Mouse (Mus musculus): Measurements from ENCODE around the gene Ripply1. TPM values are rescaled to one million over a fixed set of nuclear protein-coding genes. Genes with fewer than 3 reads are reported as not detected.

The Ripply1 gene
- total RNA-seq (2014; rRNA removed) (not detected in 2 replicates), polyA plus RNA-seq (2015; fragmentation: Nextera tagmentation; extraction: Ambion mirVana) (not detected in 2 replicates)

DNA sequence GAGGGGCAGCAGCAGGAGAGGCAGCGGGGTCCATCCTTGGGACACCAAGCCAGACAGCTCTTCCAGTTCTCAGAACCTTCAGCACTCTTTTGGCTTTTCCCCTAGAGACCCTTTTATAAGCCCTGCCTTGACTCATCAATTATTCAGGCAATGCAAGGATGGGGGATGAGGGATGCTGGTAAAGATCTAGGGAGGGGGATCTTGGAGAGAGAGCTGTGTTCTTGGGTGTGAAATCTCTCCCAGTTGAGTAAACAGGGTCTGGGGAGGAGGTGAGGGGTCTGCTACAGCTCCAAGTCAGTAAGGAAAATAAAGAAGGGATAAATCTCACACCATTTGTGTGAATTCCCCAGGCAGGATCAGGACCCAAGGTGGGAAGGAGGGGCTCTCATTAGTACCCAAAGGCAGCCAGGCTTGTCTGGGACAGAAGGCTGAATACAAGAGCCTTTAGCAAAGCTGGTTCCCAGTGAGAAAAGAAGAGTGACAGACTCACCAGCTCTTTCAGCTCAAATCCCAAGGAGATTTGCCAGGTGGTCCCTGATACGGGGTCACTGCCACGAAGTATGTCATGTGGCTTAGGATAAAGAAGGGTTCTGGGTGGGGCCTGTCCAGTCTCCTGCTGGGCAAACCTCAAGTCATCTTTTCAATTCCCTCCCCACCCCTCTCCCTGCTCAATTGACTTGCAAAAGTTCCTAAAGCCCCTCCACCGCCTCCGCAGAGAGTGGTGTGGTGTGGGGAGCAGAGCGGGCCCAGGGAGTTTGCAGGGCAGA, at the start of gene Ripply1:
Gene Ripply1 (minus strand): TSS at position 76 of the 767 bp plus-strand sequence.
- WGBS, result 23% methylated on average over 6 of the region's 6 CpGs
- peak; percentile 1 for DNase-seq (ENCODE audit: low spot score)

DNA sequence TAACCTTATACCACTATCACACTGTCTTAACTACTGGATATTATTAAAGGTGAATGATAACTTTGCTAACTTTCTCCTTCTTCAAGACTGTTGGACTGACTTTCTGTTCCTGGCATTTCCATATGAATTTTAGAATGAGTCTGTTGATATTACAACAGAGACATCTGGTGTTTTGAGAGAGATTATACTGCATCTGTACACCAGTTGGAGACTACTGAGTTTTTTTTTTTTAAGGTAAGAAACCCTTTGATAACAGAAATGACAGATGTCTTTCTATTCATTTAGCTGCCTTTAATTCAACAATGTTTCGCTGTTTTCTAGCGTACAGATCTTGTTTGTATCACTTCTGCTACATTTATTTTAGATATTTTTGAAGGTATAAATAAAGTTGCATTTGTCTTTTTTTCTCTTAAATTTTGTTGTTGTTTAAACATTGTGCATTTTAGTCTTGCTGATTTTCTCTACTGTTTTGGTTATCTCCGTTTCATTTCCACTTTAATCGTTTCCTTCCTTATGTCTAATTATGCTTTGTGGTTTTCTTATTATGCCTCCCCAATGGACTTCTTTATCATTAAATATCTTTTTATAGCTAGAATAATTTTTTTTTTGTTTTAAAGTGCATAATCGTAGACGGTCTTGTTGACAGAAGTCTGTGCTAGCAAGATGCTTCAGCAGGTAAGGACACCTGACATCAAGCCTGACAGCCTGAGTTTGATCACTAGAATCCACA, 46.4 kb upstream of the Ripply1 start:
- no peaks in the 10 kb centered on the region for H3K36me3 ChIP-seq (ENCODE audit: insufficient read depth, low read length)
- DNase-seq (ENCODE audit: low spot score) (no peak), ATAC-seq (ENCODE audit: low FRiP score) (no peak)
- 89% methylated on average over 6 of the region's 6 CpGs for WGBS
- no peaks in the 10 kb centered on the region for H3K4me1 ChIP-seq (ENCODE audit: insufficient read depth, low read length)
- no peak overlapping the region for H3K4me2 ChIP-seq (ENCODE audit: low read depth, low read length, poor library complexity, severe bottlenecking)
- no peaks in the 10 kb centered on the region for H3K9me3 ChIP-seq (ENCODE audit: low read length)
- no peak overlapping the region for H3K4me3 ChIP-seq (ENCODE audit: low read depth, low read length)
- H3K27ac ChIP-seq (ENCODE audit: low read depth, low read length), result no peak overlapping the region
- peaks cover 3% of the 10 kb centered on the region; the same call in 1 of the 2 replicates for H3K27me3 ChIP-seq (ENCODE audit: insufficient read depth, low read length)
- no peak overlapping the region for H3K9ac ChIP-seq (replicated peaks; ENCODE audit: low read length, poor library complexity, severe bottlenecking)
- TF ChIP-seq CTCF (IDR thresholded peaks at IDR 0.05), result peak; percentile 14; the same call in 1 of the 2 replicates

More for the DNA sequence above, at the start of gene Ripply1:
- no peak within 1 kb of the TSS for H3K4me3 ChIP-seq (ENCODE audit: low read depth, low read length)
- H3K4me2 ChIP-seq (ENCODE audit: low read depth, low read length, poor library complexity, severe bottlenecking), result no peak within 1 kb of the TSS
- no peaks in the 10 kb centered on the region for H3K4me1 ChIP-seq (ENCODE audit: insufficient read depth, low read length)
- TF ChIP-seq CTCF (IDR thresholded peaks at IDR 0.05), result no peak
- no peak within 1 kb of the TSS for H3K27ac ChIP-seq (ENCODE audit: low read depth, low read length)
- no peak within 1 kb of the TSS for H3K9ac ChIP-seq (replicated peaks; ENCODE audit: low read length, poor library complexity, severe bottlenecking)
- peaks cover 15% of the 10 kb centered on the region; the same call in 1 of the 2 replicates for H3K27me3 ChIP-seq (ENCODE audit: insufficient read depth, low read length)
- ATAC-seq (ENCODE audit: low FRiP score), result no peak
- no peaks in the 10 kb centered on the region for H3K9me3 ChIP-seq (ENCODE audit: low read length)
- no peaks in the 10 kb centered on the region for H3K36me3 ChIP-seq (ENCODE audit: insufficient read depth, low read length)

DNA sequence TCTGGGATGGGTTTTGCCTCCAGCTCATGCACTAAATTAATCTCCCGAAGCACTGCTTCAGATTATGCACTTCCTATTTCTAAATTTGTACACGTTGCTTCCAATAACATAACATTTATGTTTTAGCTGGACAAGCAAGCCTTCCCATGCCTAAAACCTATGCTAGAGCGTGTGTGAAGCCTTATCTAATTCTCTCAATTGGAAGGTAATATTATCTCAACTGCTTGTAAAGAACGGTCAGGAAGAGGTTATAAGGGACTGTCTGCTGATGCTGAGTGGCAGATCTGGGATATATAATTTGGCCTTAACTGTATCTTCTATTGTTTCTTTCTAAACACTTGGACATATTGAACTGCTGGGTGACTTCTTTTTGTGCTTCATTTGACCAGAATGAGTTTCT, 44.8 kb upstream of the Ripply1 start:
- H3K9ac ChIP-seq (replicated peaks; ENCODE audit: low read length, poor library complexity, severe bottlenecking), result no peak overlapping the region
- no peak for ATAC-seq (ENCODE audit: low FRiP score)
- no peak overlapping the region for H3K4me2 ChIP-seq (ENCODE audit: low read depth, low read length, poor library complexity, severe bottlenecking)
- 0 out of 2 replicates have a peak, but pooled peaks cover 4% of the 10 kb centered on the region for H3K36me3 ChIP-seq (ENCODE audit: insufficient read depth, low read length)
- 86% methylated on average over 4 of the region's 4 CpGs for WGBS
- peaks cover 3% of the 10 kb centered on the region; the same call in 1 of the 2 replicates for H3K27me3 ChIP-seq (ENCODE audit: insufficient read depth, low read length)
- H3K27ac ChIP-seq (ENCODE audit: low read depth, low read length), result no peak overlapping the region
- no peak for DNase-seq (ENCODE audit: low spot score)
- H3K9me3 ChIP-seq (ENCODE audit: low read length), result no peaks in the 10 kb centered on the region
- no peaks in the 10 kb centered on the region for H3K4me1 ChIP-seq (ENCODE audit: insufficient read depth, low read length)
- no peak for TF ChIP-seq CTCF (IDR thresholded peaks at IDR 0.05)
- no peak overlapping the region for H3K4me3 ChIP-seq (ENCODE audit: low read depth, low read length)

DNA sequence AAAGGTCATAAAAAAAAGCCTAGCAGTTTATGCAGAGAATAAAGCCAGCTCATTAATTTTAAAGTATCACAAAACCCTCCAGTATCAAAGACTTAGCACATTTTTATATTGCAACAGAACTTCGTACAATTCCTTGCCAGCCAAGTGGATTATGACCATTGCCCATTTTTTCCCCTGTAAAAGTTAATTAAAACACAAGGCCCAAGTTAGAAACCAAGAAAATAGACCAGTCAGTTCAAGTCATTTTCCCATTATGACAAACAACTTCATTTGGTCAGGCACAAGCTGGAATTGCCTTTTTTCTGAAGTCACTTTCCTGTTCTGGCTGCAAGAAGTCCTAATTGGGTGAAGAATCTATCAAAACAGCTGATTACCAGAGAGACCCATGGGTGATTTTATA, 43.2 kb upstream of the Ripply1 start:
- TF ChIP-seq CTCF (IDR thresholded peaks at IDR 0.05), result no peak

DNA sequence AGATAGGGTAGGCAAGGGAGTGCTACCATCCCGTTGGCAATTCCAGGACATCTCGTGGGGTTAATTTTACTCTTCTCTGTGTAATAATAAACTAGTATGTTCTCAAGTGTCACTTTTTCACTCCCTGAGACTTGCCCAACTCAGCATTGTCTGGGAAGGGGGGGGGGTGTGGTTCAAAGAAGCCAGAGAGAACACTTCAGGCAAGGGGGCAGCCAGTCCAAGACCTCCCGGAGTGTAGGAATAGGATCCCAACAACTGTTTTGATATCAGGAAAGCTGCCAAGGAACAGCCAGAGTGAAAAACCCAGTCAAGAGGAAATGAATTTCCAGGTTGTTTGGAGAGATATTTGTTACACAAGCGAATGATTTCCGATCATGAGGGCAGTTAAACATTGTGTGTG, 33.0 kb upstream of the Ripply1 start:
- ATAC-seq (ENCODE audit: low FRiP score), result no peak
- Histone ChIP-seq H3K36me3 (ENCODE audit: insufficient read depth, low read length) (no peaks in the 10 kb centered on the region), H3K27me3 (ENCODE audit: insufficient read depth, low read length) (peaks cover 3% of the 10 kb centered on the region; the same call in 1 of the 2 replicates), H3K4me3 (ENCODE audit: low read depth, low read length) (no peak overlapping the region), H3K9me3 (ENCODE audit: low read length) (no peaks in the 10 kb centered on the region), H3K4me2 (ENCODE audit: low read depth, low read length, poor library complexity, severe bottlenecking) (no peak overlapping the region), H3K9ac (replicated peaks; ENCODE audit: low read length, poor library complexity, severe bottlenecking) (no peak overlapping the region), H3K4me1 (ENCODE audit: insufficient read depth, low read length) (no peaks in the 10 kb centered on the region), H3K27ac (ENCODE audit: low read depth, low read length) (no peak overlapping the region)
- no peak for DNase-seq (ENCODE audit: low spot score)
- TF ChIP-seq CTCF (IDR thresholded peaks at IDR 0.05), result no peak
- WGBS, result 83% methylated on average over 5 of the region's 5 CpGs

More for the DNA sequence above, 43.2 kb upstream of the Ripply1 start:
- no peak overlapping the region for H3K4me2 ChIP-seq (ENCODE audit: low read depth, low read length, poor library complexity, severe bottlenecking)
- no peak overlapping the region for H3K27ac ChIP-seq (ENCODE audit: low read depth, low read length)
- no peak for DNase-seq (ENCODE audit: low spot score)
- no peak overlapping the region for H3K9ac ChIP-seq (replicated peaks; ENCODE audit: low read length, poor library complexity, severe bottlenecking)
- ATAC-seq (ENCODE audit: low FRiP score), result no peak
- no peak overlapping the region for H3K4me3 ChIP-seq (ENCODE audit: low read depth, low read length)
- 77% methylated on average over 1 of the region's 1 CpGs for WGBS
- H3K4me1 ChIP-seq (ENCODE audit: insufficient read depth, low read length), result no peaks in the 10 kb centered on the region
- 0 out of 2 replicates have a peak, but pooled peaks cover 4% of the 10 kb centered on the region for H3K36me3 ChIP-seq (ENCODE audit: insufficient read depth, low read length)
- H3K9me3 ChIP-seq (ENCODE audit: low read length), result no peaks in the 10 kb centered on the region
- no peaks in the 10 kb centered on the region for H3K27me3 ChIP-seq (ENCODE audit: insufficient read depth, low read length)
